Mouse (Mus musculus) intestine, postnatal 0 days (tissue): ENCODE results near the gene Cd200r2. TPM values are rescaled to one million over a fixed set of nuclear protein-coding genes. Genes with fewer than 3 reads are reported as not detected.

Experiments used
- ATAC-seq: fragments of 200-750 bp; cut with Nextera tagmentation; 2 replicates; pipeline ENCODE4 v1.8.0; 2017; ENCODE audit warnings: mild to moderate bottlenecking, moderate TSS enrichment, moderate library complexity
- H3K27ac ChIP-seq: fragments of 300-500 bp; sonication (generic); 2 replicates; pipeline ENCODE4 v1.5.1; 2014; ENCODE audit warnings: mild to moderate bottlenecking, low read depth, low read length, moderate library complexity
- H3K27me3 ChIP-seq: fragments of 300-500 bp; sonication (generic); replicated peaks from 2 replicates; pipeline ENCODE4 v1.6.1; 2014; ENCODE audit warnings: low read length, mixed read lengths; ENCODE audit not compliant: control insufficient read depth, insufficient read depth
- H3K36me3 ChIP-seq: fragments of 300-500 bp; sonication (generic); 2 replicates; pipeline ENCODE4 v1.6.1; 2014; ENCODE audit warnings: mild to moderate bottlenecking, moderate library complexity; ENCODE audit not compliant: control insufficient read depth, insufficient read depth
- H3K4me1 ChIP-seq: fragments of 300-500 bp; sonication (generic); replicated peaks from 2 replicates; pipeline ENCODE4 v1.6.1; 2014; ENCODE audit warnings: antibody characterized with exemption, low read length, mixed read lengths; ENCODE audit not compliant: control insufficient read depth, insufficient read depth
- H3K4me2 ChIP-seq: fragments of 300-500 bp; sonication (generic); replicated peaks from 2 replicates; pipeline ENCODE4 v1.6.1; 2014; ENCODE audit warnings: low read depth, mild to moderate bottlenecking, moderate library complexity
- H3K4me3 ChIP-seq: fragments of 300-500 bp; sonication (generic); 2 replicates; pipeline ENCODE4 v1.5.1; 2014; ENCODE audit warnings: low read depth, low read length
- H3K9ac ChIP-seq: fragments of 300-500 bp; sonication (generic); 2 replicates; pipeline ENCODE4 v1.6.1; 2014; ENCODE audit warnings: mild to moderate bottlenecking, low read depth, low read length
- H3K9me3 ChIP-seq: fragments of 300-500 bp; sonication (generic); 2 replicates; pipeline ENCODE4 v1.6.1; 2016; ENCODE audit warnings: mixed run types; ENCODE audit not compliant: control insufficient read depth
- CTCF ChIP-seq: sonication (generic); IDR thresholded peaks from 2 replicates; pipeline ENCODE4 v1.5.1; 2016; ENCODE audit warnings: low read depth, mild to moderate bottlenecking, control low read depth, antibody characterized with exemption, moderate library complexity
- WGBS: fragments of 180-500 bp; shearing (Covaris S2); extraction: QIAGEN DNeasy Blood & Tissue Kit; methylation state at CpG from one replicate; pipeline ENCODE4 v1.1.7; 2014; 5-methylcytosine and 5-hydroxymethylcytosine counted together
- polyA plus RNA-seq: library from polyadenylated mRNA; unstranded; fragments of >200 nt; fragmentation: Nextera tagmentation; extraction: Ambion mirVana; gene quantifications from 2 replicates; pipeline ENCODE4 v1.2.1, GENCODE M21; 2015

The Cd200r2 gene
- polyA plus RNA-seq, 1 experiment from 2014 or later, result 0.46 TPM

DNA sequence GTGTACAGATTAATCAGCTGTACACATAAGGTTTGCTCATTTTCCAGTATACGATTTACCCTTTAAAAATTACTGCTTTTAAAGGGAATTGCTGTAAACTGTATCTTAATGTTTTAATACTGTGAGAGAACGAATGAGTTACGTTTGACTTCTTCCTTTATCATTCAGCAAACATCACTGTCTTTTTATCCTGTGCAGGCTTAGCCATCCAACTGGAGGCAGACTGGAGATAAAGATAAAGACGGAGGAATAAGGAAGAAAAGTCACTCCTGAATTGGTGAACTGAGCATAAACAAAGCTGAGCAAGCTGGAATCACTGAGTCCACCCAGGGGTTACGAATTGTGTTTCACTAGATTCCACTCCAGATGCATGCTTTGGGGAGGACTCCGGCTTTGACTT lies 10.7 kb downstream of the Cd200r2 start:
- Histone ChIP-seq H3K4me3 (no peak overlapping the region), H3K9ac (no peak overlapping the region), H3K36me3 (no peaks in the 10 kb centered on the region), H3K9me3 (no peaks in the 10 kb centered on the region), H3K4me1 (no peaks in the 10 kb centered on the region), H3K27me3 (no peaks in the 10 kb centered on the region), H3K4me2 (no peak overlapping the region), H3K27ac (no peak overlapping the region)
- ATAC-seq, result no peak
- no peak for TF ChIP-seq CTCF
- 66% methylated on average over 6 of the region's 6 CpGs for WGBS

DNA sequence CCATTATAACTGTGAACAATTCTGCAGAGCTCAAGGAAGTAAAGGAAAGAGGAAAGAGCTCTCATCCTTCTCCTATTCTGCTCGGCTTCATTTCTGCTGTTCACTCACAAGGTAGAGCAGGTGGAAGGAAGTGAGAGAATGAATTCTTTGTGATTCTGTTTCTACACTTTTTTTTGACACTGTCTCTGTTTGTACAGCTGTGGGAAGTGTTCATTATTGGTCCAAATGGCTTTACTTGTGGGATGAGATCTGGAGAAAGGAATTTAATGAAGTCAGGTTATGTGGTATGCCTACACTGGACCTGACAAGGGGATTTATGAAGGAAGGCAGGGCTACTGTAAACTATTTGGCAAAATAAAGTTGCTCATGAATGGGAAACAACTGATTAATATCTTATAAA lies 23.9 kb downstream of the Cd200r2 start:
- no peaks in the 10 kb centered on the region for H3K9me3 ChIP-seq

DNA sequence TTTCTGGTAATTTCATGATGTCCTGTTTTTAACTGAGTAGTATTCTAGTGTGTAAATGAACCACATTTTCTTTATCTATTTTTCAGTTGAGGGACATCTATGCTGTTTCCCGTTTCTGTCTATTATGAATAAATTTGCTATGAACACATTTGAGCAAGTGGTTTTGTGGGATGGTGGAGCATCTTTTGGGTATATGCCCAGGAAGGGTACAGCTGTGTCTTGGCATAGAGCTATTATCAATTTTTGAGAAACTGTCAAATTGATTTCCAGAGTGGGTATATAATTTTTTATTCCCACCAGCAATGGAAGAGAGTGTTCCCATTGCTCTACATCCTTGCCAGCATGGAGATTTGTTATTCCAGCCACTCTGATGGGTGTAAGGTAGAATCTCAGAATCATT lies 65.1 kb downstream of the Cd200r2 start:
- WGBS, result 90% methylated on average over 1 of the region's 1 CpGs
- TF ChIP-seq CTCF, result no peak
- Histone ChIP-seq H3K4me1 (no peaks in the 10 kb centered on the region), H3K9me3 (no peaks in the 10 kb centered on the region), H3K36me3 (no peaks in the 10 kb centered on the region), H3K9ac (no peak overlapping the region), H3K4me2 (no peak overlapping the region), H3K27ac (no peak overlapping the region), H3K27me3 (no peaks in the 10 kb centered on the region), H3K4me3 (no peak overlapping the region)
- ATAC-seq, result no peak

More for the DNA sequence above, 23.9 kb downstream of the Cd200r2 start:
- H3K4me1 ChIP-seq, result no peaks in the 10 kb centered on the region
- no peak overlapping the region for H3K4me3 ChIP-seq
- 56% methylated on average over 1 of the region's 1 CpGs for WGBS
- no peak for TF ChIP-seq CTCF
- no peaks in the 10 kb centered on the region for H3K36me3 ChIP-seq
- H3K27ac ChIP-seq, result no peak overlapping the region
- H3K9ac ChIP-seq, result no peak overlapping the region
- H3K4me2 ChIP-seq, result no peak overlapping the region
- no peak for ATAC-seq
- H3K27me3 ChIP-seq, result no peaks in the 10 kb centered on the region

DNA sequence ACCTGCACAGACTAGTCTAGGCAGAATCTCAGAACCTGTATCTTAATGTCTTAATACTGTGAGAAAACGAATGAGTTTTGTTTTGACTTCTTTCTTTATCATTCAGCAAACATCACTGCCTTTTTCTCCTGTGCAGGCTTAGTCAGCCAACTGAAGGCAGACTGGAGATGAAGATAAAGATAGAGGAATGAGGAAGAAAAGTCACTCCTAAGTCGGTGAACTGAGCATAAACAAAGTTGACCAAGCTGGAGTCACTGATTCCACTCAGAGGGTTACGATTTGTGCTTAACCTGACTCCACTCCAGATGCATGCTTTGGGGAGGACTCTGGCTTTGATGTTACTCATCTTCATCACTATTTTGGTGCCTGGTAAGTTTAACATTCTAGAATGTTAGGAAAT lies 76.6 kb downstream of the Cd200r2 start, which contains the start of gene Cd200r3:
Gene Cd200r3 (plus strand): TSS at position 211 of the 400 bp plus-strand sequence.
- H3K9ac ChIP-seq, result no peak within 1 kb of the TSS
- no peak within 1 kb of the TSS for H3K27ac ChIP-seq
- H3K4me1 ChIP-seq, result no peaks in the 10 kb centered on the region
- H3K4me2 ChIP-seq, result no peak within 1 kb of the TSS
- 52% methylated on average over 3 of the region's 3 CpGs for whole genome bisulfite sequencing
- H3K36me3 ChIP-seq, result no peaks in the 10 kb centered on the region
- no peak within 1 kb of the TSS for H3K4me3 ChIP-seq
- no peaks in the 10 kb centered on the region for H3K9me3 ChIP-seq
- H3K27me3 ChIP-seq, result no peaks in the 10 kb centered on the region
- ATAC-seq, result no peak
- no peak for TF ChIP-seq CTCF

DNA sequence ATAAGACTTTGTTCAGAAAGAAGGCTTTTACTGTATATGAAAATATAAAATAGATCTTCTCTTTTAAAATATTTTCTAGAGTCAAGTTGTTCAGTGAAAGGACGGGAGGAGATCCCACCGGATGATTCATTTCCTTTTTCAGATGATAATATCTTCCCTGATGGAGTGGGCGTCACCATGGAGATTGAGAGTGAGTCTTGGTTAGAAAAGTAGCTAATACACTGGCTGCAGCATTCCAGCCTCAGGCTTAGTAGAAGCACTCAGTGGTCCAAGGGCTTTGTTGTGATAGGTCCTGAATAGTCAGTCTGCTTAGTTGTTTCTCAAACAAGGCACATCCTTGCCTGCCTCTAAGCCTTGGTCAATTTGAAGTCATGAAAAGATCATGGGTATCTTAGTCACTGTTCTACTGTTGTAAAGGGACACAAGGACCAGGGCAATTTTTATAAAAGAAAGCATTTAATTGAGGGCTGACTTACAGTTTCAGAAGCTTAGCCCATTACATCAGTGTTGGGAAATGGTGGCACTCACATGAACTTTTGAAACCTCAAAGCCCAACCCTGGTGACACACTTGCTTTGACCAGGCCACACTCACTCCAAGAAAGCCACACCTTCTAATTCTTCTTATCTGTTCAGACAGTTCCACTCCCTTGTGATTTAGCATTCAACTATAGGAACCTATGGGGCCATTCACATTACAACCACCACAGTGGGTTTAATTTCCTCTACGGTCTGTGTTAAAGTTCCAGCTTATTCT lies 84.6 kb downstream of the Cd200r2 start:
- no peaks in the 10 kb centered on the region for H3K27me3 ChIP-seq
- no peak for TF ChIP-seq CTCF
- H3K9ac ChIP-seq, result no peak overlapping the region
- H3K4me2 ChIP-seq, result no peak overlapping the region
- no peaks in the 10 kb centered on the region for H3K36me3 ChIP-seq
- WGBS, result 68% methylated on average over 4 of the region's 4 CpGs
- no peaks in the 10 kb centered on the region for H3K9me3 ChIP-seq
- no peaks in the 10 kb centered on the region for H3K4me1 ChIP-seq
- no peak for ATAC-seq
- H3K27ac ChIP-seq, result no peak overlapping the region
- H3K4me3 ChIP-seq, result no peak overlapping the region

DNA sequence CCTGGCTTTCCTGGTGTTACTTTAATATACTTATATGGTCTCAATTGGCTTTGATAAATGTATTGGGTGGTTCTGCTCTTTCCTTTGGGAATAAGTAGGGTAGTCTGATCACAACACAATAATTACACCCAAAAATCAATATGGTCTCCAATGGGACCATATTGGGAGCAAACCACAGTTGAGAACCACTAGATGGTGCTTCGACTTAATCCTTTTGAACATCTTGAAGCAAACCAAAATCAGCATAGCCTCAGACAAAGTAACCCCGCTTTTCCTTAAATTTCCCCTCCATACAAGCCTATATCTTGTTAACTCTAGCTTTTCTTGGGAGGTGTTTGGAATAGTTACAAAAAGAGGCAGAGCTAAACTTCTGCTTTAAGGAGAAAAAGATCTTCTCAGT lies 95.4 kb downstream of the Cd200r2 start:
- H3K27ac ChIP-seq, result no peak overlapping the region
- no peak overlapping the region for H3K9ac ChIP-seq
- no peaks in the 10 kb centered on the region for H3K27me3 ChIP-seq
- 84% methylated on average over 2 of the region's 2 CpGs for WGBS
- H3K9me3 ChIP-seq, result no peaks in the 10 kb centered on the region
- H3K36me3 ChIP-seq, result no peaks in the 10 kb centered on the region
- H3K4me1 ChIP-seq, result no peaks in the 10 kb centered on the region
- no peak overlapping the region for H3K4me3 ChIP-seq
- no peak overlapping the region for H3K4me2 ChIP-seq
- TF ChIP-seq CTCF, result peak; percentile 42
- no peak for ATAC-seq
